Mouse (Mus musculus) E14TG2a.4 (cell line): ENCODE measurements around the gene Sstr3.

Source experiments
- H3K27me3 ChIP-seq: 2 replicates; pipeline ENCODE4 v1.6.1; 2014; ENCODE audit warnings: low read length, control low read depth; ENCODE audit not compliant: insufficient read depth
- H3K36me3 ChIP-seq: 2 replicates; pipeline ENCODE4 v1.6.1; 2014; ENCODE audit warnings: low read length, control low read depth; ENCODE audit not compliant: insufficient read depth
- H3K4me1 ChIP-seq: replicated peaks from 2 replicates; pipeline ENCODE4 v1.6.1; 2014; ENCODE audit warnings: low read depth, low read length, control low read depth
- H3K4me3 ChIP-seq: replicated peaks from 2 replicates; pipeline ENCODE4 v1.5.1; 2014; ENCODE audit warnings: mild to moderate bottlenecking, low read length
- H3K9me3 ChIP-seq: 2 replicates; pipeline ENCODE4 v1.6.1; 2014; ENCODE audit warnings: low read length, control low read depth
- CTCF ChIP-seq: conservative IDR thresholded peaks from 2 replicates; pipeline ENCODE4 v1.5.1; 2014; ENCODE audit warnings: low read length
- NANOG ChIP-seq: IDR thresholded peaks from 2 replicates; pipeline ENCODE4 v1.6.1; 2014; ENCODE audit warnings: borderline replicate concordance, low read length, mixed read lengths
- POU5F1 ChIP-seq: IDR thresholded peaks from 2 replicates; pipeline ENCODE4 v1.6.1; 2014; ENCODE audit warnings: low read length, borderline replicate concordance

Sstr3 gene

DNA sequence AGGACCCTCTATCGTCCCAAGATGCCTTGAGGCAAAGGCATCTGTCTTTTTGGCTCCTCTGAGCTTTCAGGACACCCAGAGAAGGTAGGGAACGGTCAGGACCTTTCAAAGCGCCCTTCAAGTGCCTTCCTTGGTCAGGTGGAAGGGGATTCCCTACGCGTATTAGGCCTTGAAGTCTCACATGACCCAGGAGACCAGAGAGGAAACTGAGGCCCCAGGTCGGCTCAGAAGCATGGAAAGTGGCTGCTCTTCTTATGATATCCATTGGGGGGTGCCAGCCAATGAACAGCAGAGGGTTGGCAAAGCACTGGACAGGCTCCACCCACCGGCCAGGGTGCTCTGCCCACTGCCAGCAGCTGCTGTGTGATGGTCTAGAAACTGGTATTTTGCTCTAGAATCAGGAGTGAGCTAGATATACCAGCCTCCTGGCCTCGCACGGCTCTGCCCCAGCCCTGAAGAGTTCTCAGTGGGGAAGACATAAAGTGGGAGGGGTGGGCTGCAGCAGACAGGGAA is 23.2 kb upstream of the Sstr3 start:
- Histone ChIP-seq H3K36me3 (no peaks in the 10 kb centered on the region), H3K9me3 (no peaks in the 10 kb centered on the region), H3K27me3 (peaks cover 5% of the 10 kb centered on the region), H3K4me3 (no peak overlapping the region), H3K4me1 (peaks cover 31% of the 10 kb centered on the region)
- no peak for TF ChIP-seq NANOG
- TF ChIP-seq POU5F1 = no peak
- TF ChIP-seq CTCF = no peak

DNA sequence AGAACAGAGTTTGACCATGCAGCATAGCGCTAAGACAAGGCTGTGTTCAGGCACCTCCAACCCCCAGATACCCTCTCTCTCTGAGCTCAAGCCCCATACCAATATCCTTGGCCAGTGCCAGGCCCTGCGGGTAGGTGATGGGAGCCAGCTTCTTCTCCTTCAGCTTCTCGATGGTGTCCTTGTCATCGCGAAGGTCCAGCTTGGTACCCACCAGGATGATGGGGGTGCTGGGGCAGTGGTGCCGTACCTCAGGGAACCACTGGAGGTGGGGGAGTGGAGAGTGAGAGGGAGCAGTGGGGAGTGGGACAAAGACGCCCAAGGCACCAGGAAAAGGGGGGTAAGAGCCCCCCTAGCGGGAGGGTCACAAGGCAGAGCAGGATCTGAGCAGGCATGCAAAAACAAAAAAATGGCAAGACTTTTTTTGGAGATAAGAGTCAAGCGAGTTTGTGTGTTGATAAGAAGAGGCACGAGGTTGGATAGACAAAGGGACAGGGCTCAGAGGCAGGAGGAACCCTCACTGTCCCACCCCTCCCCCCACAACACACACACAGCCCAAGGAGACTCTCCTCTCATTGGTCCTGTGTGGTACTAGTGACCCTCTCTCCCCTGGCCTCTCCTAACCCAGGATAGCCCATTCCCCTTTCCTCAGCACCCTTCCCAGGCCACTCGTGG is 20.4 kb upstream of the Sstr3 start:
- Histone ChIP-seq H3K4me1 (peaks cover 10% of the 10 kb centered on the region), H3K27me3 (0 out of 2 replicates have a peak, but pooled peaks cover 4% of the 10 kb centered on the region), H3K36me3 (no peaks in the 10 kb centered on the region), H3K9me3 (no peaks in the 10 kb centered on the region), H3K4me3 (no peak overlapping the region)
- TF ChIP-seq POU5F1 = no peak
- no peak for TF ChIP-seq NANOG
- no peak for TF ChIP-seq CTCF

DNA sequence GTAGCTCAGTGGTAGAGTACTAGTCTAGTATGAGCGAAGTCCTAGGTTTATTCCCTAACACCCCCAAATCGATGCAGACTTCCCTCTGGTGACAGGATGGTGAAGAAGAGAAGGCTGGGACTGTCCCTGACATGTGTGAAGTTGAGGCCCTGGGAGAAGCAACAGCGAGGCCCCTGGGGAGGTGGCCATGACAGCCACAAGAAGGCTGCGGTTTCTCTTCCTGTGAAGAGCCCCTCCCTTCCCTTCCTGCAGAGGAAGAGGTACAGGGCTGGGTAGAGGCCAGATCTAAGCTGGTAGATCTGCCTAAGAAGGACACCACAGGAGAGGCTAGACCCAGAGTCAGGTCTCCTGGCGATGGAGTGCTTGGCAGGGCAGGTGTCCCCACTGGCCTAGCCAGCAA is 19.5 kb upstream of the Sstr3 start:
- H3K36me3 ChIP-seq = no peaks in the 10 kb centered on the region
- peaks cover 19% of the 10 kb centered on the region for H3K4me1 ChIP-seq
- no peak for TF ChIP-seq CTCF
- no peak for TF ChIP-seq POU5F1
- TF ChIP-seq NANOG = no peak
- no peak overlapping the region for H3K4me3 ChIP-seq
- H3K27me3 ChIP-seq = 0 out of 2 replicates have a peak, but pooled peaks cover 4% of the 10 kb centered on the region
- no peaks in the 10 kb centered on the region for H3K9me3 ChIP-seq

DNA sequence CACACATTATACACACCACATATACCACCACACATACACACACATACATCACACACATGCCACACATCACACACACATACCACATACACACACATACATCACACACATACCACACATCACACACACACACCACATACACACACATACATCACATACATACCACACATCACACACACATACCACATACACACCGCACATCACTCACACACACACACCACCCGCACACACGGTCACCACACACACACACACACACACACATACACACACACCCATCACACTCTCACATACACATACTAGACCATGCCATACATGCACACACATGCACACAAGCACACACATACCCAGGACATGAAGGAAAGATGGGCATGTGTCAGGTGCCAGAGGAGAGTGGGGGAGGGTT is 18.9 kb upstream of the Sstr3 start:
- H3K27me3 ChIP-seq = 0 out of 2 replicates have a peak, but pooled peaks cover 4% of the 10 kb centered on the region
- H3K36me3 ChIP-seq = no peaks in the 10 kb centered on the region
- H3K9me3 ChIP-seq = no peaks in the 10 kb centered on the region
- H3K4me3 ChIP-seq = no peak overlapping the region
- peaks cover 23% of the 10 kb centered on the region for H3K4me1 ChIP-seq
- no peak for TF ChIP-seq NANOG
- no peak for TF ChIP-seq CTCF
- TF ChIP-seq POU5F1 = no peak

DNA sequence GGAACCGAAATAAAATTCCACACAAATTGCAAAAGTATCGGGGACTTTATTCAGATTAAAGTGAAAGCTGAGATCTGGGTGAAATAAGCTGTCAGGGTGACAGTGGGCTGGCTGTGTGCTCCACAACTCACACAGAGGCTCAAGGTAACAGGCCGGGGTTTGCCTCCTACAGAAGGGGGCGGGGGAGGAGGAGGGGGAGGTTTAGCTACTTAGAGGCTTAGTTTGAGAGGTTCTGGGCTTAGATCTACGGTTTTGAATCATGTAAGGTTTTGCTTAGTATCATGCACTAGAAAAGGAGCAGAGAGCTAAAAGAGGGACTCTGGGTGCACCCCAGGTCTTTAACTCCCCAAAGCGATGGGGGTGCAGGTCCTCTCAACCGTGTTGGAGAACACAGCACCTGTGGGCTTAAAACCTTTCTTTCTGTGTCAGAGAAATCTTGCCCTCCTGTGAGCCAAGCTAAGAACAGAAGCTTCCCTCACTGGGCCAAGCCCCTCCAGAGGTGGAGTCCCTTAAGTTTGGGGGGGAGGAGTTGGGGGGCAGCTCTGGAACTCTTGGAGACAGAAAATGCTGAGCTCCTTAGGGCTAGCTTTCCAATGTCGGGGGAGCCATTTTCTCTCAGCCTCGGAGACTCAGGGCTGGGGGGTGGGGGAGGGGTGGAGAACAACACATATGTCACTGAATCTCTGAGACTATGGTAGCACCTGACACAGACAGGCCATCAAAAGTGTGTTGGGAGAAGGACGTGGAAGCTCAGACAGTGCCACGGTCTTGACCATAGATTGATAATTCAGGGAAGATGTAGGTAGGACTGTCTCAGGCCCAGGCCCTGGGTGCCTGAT is 14.9 kb upstream of the Sstr3 start:
- H3K36me3 ChIP-seq = no peaks in the 10 kb centered on the region

DNA sequence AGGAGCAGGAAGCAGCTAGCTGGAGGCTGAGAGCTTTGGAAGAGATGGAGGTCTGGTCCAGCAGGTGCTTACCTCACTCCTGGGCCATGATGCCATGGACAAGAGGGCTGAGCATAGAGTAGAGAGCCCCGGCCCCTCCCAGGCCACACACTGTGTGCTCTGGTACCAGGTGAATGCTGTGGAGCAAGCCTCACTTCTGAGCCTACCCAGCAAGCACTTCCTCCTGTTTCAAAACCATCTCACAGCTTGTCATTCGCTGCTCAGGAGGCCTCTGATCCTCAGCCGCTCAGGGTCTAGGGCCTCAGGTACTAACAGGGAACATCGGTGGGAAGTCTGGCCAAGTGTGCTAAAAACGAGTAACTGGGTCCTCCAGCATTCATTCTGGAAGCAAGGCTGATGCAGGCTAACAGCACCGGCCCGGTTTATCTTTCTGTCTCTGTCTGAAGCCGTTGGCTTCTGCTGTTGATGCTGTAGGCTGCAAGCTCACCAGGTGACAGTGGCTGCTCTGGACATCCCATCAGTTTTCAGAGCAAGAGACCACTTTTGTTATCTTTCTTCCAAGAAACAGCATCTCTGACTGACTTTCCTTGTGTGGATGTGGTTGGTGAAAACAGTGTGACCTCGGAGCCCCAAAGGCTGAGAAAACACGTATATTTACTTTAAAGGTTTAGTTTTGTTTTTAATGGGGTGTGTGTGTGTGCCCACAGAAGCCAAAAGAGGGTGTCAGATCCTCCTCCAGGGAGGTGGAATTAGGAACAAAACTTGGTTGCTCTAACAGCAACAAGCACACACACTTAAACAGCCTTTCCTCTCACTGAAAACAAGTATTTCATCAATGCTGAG is 13.4 kb upstream of the Sstr3 start:
- TF ChIP-seq POU5F1 = no peak
- no peak for TF ChIP-seq CTCF
- TF ChIP-seq NANOG = no peak
- Histone ChIP-seq H3K9me3 (peaks cover 2% of the 10 kb centered on the region; the same call in 1 of the 2 replicates), H3K4me1 (peaks cover 44% of the 10 kb centered on the region), H3K36me3 (peaks cover 8% of the 10 kb centered on the region), H3K27me3 (0 out of 2 replicates have a peak, but pooled peaks cover 4% of the 10 kb centered on the region), H3K4me3 (no peak overlapping the region)

More for the DNA sequence above, 14.9 kb upstream of the Sstr3 start:
- no peaks in the 10 kb centered on the region for H3K9me3 ChIP-seq
- peaks cover 36% of the 10 kb centered on the region for H3K4me1 ChIP-seq
- H3K27me3 ChIP-seq = 0 out of 2 replicates have a peak, but pooled peaks cover 4% of the 10 kb centered on the region
- TF ChIP-seq NANOG (no peak), CTCF (no peak), POU5F1 (no peak)
- H3K4me3 ChIP-seq = no peak overlapping the region

DNA sequence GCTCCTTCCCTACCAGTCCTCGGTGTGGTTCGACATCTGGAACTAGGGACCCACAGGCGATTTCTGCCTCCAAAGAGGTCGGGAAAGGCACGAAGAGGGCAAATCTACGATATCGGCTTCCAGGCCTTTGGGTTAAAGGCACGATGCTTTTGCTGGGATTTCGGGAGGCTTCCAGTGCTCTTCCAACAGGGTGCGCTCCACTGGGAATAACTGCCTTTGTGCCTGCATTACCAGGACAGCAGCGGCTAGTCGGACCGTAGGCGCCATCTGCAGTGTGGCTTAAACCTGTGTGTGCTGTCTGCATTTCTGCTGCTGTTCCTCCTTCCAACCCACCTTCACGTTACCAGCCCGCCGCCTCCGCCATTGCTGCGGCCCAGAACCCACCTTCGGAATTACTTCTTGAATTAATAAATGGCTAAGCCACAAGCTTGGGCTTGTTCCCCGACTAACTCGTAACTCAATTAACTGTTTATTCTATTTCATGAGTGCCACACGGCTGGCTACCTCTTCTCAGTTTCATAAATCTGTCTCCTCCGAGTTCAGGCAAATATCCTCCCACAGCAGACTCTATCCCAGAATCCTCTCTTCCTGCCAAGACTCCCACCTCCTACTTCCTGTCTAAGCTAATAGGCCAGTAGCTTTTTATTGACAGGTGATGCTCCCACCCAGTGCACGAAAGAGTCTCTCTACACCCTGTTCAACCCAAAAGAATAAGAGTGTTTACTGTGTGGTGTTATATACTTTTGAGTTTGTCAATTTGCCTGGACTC is 10.2 kb upstream of the Sstr3 start:
- peaks cover 14% of the 10 kb centered on the region for H3K9me3 ChIP-seq
- H3K4me1 ChIP-seq = peaks cover 40% of the 10 kb centered on the region
- no peaks in the 10 kb centered on the region for H3K27me3 ChIP-seq
- H3K4me3 ChIP-seq = peak overlapping the region; percentile 85
- TF ChIP-seq NANOG (no peak), POU5F1 (no peak), CTCF (0 out of 2 replicates have a peak, but pooled peaks have one; percentile 4)
- peaks cover 12% of the 10 kb centered on the region for H3K36me3 ChIP-seq
